Mouse (Mus musculus) cerebellum, postnatal 36 days (tissue): ENCODE measurements around the gene Pus3.
"Not testable (repeated sequence)": the region's sequence is repeated elsewhere in the genome, so short reads cannot be mapped to it uniquely, and the experiment has no call there.

ENCODE experiments used
- DNase-seq, 2 experiments: peaks; one replicate each; pipeline ENCODE4 v3.0.0; 2021 to 2022; ENCODE audit warnings: mixed read lengths in 2 of 2

Gene Pus3

DNA sequence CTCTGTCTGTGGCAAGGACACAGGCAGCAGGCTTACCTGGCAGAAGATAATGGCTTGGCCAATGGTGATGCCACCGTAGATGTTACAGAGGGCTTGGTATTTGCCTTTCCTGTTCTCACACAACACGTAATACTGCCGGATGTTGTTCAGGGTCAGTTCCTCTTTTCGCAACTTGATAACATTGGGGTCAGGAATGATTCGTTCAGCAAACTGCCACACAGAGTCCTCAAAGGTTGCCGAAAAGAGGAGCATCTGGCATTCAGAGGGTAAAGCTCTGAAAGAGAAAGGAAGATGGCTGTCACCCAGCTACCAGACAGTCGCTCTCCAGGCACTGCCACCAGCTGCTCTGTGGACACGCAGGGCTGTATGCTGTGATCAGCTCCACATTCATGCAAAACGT, 11.7 kb upstream of the Pus3 start:
- no peak for DNase-seq

DNA sequence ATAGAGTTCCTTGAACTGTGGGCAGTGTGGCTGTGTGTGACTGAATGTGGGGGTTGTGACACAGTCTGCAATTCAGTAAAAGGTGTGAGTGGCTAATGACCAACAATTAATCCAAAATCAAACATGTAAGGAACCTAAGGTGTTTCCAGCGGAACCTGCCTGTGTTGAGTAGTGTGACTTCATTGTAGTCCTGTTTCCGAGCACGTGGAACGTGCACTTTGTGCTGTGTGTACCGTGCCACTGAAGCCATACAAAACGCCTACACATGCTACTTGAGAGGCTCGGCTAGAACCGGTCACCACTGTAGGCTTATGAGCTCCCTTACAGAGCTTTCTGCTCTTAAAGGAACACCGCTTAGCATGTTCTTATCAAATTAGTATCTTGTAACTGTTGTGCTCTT, 9.9 kb upstream of the Pus3 start:
- DNase-seq: no peak

DNA sequence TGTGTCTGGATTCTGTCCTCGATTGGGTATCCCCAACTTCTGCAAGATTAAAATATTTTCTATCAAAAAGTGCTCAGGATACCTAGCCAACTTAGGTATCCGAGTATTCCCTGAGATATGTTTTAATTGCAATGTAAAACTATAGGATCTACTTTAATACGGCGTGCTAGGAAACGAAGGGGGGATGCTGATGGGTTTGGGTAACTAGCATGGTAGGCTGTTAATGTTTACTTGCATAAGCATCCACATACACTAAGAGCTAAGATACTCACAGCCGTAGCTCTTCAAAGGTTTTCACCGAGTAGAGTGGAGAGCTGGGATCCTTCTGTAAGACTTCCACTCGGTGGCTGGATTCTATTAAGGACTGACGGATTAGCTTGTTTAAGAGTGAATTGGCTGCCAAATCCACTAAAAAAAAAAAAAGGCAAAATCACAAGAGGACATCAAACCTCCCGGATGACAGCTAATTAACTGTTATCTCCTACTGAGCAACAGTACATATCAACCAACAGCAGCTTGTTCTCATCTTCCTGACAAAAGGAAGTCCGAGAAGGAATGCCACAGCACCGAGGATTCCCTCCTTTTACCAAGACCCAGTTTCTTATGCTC, 1.8 kb upstream of the Pus3 start:
- DNase-seq: no peak

DNA sequence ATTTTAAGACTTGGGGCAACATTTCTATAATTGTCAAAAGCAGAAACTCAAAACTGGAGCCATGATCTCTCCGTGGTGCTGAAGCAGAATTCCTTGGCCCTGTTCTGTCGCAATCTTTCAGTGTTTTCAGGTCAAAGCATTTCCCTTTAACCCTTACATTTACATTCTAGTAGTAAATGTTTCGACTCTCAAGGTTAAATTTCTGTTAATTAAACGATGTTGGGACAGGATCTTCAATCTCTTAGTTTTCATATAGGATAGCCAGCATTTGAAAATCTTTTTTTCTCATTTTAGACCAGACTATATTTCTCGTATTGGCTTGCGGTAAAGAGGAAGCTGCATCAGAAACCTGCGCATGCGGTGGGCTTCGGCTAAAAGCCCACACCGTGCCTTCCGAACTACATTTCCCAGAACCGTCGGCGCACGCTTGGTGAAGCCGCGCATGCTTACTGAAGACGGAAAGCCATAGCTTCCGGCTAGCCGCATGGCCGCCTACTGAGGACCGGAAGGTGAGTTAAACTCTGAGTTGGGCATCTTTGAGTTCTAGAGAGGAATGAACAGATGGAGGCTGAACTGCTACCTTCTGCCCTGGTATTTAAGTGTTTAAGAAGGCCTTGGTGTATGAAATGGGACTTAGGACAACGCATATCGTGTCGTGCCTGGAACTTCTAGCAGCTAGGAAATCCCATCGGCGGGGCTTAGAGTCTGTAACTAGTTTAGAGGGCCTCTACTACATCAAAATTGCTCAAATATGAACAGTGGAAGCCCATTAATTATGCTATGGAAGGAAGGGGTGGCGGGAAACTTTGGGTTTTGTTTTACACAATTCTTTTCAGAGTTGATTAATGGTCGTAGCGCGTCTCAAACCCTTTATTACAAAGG, 855 bp downstream of the Pus3 start:
- peak; percentile 79 to 83 for DNase-seq

DNA sequence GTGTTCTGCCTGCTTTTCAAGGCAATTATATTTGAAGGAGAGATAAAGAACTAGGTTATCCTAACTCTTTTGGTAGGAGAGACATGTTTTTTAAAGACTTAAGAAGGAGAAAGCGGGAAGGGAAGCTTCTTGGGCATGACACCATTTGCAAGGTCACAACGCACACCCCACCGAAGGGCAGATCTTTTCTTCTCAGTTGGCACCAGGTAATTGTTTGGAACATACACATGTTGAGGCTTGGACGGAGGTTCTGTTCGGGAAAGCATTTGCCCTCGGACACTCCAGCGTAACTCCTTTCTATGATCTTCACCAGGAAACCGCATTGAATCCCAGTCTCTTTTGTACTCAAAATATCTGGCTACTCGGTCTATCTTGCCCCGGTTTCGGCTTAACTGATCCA, 2.7 kb downstream of the Pus3 start:
- no peak for DNase-seq

DNA sequence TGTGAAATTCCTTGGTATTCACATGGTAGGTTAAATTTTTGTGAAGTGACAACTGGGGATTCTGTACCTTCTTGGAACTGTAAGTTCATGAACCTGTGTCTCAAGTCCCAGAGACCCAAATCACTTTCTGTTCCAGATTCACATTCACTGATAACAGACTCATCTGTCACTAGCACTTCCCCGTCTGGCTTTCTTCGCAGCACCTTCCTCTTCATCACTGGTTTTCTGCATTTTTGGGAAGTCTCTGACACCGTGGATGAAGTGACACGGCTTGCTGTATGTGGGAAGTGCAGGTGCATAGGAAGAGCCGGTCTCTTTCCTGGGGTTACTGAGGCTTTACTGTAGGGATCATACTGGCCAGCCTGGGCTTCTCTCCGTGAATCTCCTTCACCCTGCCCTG, 3.2 kb downstream of the Pus3 start:
- no peak for DNase-seq

DNA sequence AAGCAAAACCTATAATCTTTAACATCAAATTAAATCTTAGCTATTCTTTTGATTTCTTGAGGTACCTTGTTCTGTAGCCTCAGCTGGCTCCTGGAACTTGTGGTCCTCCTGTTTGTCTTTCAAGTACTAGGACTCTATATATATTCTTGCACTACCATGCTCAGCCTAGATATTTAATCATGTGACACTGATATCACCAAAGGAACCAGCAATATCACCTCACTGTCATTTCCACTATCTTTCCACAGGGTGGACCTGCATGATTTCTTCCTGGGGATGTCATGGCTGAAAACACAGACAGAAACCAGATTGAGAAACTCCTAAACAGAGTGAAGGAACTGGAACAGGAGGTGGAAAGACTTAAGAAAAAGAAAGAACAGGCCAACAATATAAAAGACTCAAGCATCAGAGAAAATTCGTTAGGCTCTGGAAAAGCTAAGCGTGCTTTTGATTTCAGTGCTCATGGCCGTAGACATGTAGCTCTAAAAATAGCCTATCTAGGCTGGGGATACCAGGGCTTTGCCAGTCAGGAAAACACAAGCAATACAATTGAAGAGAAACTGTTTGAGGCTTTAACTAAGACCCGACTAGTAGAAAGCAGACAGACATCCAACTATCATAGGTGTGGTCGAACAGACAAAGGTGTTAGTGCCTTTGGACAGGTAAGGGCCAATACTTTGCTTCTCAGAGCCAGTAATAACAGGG, 6.3 kb downstream of the Pus3 start:
- no peak for DNase-seq

DNA sequence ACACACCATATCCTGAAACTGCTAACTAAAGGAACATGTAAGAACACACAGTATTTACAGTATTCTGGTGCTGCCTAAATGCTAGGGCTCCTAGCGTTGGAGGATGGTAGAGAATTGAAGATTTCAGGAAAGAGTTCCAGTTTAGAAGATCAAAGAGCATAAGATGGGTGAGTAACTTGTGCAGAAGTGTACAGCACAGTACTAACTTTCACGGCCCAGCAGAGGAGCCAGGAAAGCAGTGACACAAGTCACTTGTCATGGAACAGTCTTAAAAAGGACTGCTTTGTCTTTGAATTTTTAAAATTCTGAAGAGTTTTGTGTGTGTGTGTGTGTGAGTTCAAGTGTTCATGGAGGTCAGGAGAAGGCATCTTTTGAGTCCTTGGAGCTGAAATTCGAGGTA, 9.6 kb downstream of the Pus3 start:
- DNase-seq: no peak

DNA sequence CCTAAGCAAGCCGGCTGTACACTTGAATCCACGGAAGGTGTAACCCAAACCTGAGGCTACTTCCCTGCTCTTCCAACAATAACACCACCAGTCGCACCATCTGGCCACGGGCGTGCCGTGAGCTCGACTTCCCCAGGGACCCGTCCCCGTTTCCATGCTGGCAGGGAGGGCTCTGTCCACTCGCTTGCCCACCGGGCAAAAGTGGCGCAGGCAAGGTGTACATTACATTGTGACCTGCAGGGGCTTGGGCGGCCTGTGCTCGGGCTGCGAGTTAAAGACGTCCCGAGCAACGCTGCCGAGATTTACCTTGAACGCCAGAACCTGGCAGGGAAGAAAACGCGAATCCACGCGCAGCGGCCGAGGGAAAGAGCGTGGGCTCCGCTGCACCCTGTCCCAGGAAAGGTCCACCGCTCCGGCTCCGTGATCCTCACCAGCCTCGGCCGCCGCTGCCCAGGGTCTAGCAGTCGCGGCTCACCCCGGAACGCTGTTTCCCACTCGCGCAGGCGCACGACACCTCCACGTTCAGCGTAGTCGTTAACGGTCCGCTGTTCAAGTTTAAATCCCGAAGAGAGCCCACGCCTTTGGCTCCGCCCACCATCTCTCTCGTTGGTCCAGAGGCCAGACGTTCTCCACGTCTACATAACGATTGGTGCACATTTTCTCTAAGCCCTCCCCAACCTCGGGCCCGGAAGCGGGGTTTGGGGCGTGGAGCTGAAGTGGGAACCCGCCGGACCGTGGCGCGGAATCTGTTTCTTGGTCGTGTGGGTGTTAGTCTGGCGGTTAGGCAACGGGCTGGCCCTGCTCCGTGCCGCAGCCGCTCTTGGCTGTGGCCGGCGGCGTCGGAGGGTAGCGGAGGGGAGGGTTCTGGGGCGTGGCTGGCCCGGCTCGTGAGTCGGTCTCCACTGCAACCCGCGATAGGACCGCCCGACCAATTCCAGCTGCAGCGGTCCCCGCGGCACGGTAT, 11.5 kb downstream of the Pus3 start, which contains the start of the genes Pate2 and Hyls1:
Gene Pate2 (plus strand): TSS at position 714 of the 964 bp plus-strand sequence.
Gene Hyls1 (minus strand): TSS at position 828 of the 964 bp plus-strand sequence.
- DNase-seq: peak; percentile 92 to 93

DNA sequence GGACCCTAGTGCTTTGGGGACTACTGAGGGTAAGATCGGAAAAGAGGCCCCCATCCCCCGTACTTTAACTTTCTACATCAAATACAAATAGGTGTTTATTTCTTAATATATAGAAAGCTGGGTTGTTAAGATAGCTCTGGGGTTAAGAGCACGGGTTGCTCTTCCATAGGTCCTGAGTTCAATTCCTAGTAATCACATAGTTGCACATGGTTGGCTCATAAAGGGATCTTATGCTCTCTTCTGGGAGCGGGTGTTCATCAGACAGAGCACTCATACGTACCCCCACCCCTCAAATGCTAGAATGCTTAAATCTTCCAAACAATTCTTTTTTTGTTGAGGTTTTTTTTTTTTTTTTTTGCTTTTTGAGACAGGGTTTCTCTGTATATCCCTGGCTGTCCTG, 12.3 kb downstream of the Pus3 start:
- no peak for DNase-seq

DNA sequence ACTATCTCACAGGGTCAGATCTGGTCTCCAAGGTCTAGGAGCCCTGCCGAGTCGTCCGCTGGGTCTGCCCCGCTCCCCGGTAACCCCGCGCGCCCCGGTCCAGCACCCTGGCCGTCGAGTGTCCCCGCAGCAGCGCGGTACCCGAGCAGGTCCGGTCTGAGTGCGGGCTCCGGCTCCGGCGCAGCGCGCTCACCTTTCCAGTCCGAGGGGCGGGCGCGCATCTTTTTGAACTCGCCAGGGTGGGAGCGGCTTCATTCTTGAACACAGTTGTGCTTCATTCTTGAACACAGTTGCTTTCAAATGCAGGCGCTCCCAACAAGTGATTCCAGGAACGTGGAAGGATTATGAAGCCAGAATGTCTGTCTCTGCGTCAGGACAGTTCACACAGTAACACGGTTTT, 16.0 kb downstream of the Pus3 start:
- no peak for DNase-seq

DNA sequence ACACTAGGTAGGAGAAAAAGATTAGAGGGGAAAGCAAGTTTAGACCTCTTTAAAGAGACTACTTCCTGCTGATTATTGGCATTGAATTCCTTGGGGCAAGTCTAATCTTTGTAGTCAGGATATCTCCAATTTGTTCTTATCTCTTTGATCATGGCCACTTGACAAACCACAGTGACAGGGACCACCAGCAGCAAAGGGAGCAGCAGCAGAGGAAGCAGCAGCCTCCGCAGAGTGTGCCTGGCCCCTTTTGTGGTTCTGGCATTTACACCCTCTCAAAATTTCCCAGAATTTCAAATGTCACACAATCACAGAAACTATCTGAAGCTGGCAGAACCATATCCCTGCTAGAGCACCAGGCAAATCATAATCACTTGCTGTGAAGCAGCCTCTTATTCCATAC, 29.3 kb downstream of the Pus3 start:
- no peak for DNase-seq

DNA sequence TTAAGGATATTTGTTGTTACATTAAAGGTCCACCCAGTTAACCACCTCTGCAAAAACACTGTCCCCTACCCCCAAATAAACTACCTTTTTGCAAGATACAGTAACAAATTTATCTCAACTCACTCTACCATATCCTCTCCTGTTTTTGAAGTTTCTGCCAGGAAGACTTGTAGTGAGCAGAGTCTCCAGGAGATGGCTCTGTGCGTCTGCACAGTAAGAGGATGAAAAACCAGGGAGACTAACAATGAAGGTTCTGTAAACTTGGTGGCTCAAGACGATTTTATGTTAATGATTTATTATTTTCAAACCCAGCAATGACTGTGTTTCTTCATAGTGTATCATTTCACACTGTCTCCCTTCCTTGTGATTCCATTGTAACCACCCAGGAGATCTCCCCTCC, 34.5 kb downstream of the Pus3 start:
- DNase-seq: no peak

DNA sequence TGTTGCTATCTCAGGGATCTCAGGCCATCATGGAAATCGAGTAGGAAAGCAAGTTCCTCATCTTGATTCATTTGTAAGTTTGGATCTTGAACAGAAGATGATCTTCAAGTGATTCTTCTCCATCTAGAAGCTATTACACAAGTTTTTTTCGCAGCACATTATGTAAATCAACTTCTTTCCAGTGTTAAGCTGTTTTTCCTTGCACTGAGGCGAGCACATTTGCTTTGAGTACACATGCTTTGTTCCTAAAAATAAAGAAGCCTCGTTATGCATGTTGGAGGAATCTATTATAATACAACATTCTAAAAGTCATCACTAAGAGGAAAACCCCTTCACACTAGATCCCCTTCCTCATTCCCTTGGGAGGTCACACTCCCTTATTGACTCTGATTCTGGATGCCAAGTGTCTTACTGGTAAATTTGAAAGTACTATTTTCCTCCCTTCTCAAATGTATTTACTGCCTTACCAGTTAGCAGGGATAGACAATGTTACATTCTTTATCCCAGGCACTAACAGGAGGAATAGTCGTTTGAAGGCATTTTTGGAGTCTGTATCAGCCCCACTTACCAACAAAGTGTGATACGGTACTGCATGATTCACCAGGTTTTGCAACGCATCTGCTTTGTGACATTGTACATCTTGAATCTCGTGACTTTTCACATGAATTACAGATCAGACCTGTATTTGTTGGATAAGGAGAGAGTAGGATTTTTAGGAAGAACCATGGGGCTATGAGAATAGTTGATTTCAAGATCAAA, 49.4 kb downstream of the Pus3 start:
- no peak for DNase-seq

DNA sequence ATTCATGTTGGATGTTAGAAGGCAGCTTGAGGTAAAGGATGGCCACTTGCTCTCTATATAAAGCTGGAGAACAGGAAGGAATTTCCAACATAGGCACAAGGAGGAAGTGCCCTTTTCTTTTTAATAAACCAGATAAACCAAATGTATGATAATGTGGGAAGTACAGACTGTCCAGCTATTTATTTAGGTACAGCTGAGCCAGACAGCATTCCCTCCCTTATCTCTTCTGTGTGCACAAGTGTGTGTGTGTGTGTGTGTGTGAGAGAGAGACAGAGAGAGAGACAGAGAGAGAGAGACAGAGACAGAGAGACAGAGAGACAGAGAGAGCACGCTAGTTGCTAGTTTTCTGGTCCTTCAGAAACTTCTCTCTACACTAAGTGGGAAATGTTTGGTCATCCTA, 53.4 kb downstream of the Pus3 start, which contains the start of gene Pate4:
Gene Pate4 (minus strand): TSS at position 101 of the 400 bp plus-strand sequence.
- no peak for DNase-seq

DNA sequence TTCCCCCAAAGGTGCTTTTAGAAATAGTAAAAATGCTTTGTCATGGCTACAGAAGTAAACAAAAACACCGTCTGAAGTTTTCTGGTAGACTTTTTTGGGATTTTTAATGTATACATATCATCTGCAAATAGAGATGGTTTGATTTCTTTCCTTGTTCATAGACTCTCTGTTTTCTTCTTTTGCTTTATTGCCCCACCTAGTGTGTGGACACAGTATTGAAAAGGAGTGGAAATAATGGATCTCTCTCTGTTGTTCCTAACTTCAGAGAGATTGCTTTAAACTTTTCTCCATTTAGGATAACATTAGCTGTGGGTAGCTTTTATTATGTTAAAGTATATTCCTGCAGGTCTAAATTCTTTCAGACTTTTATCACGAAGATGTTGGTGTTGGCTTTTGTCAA, 55.6 kb downstream of the Pus3 start:
- no peak for DNase-seq

DNA sequence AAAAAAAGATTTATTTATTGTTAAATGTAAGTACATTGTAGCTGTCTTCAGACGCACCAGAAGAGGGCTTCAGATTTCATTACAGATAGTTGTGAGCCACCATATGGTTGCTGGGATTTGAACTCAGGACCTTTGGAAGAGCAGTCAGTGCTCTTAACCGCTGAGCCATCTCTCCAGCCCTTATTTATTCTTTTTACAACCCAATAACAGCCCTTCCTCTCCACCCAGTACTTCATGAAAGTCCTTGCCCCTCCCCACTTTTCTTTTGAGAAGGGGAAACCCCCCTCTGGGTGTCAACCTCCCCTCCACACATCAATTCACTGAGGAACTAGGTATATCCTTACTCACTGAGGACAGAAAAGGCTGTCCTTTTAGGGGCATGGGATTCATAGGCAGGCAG, 58.4 kb downstream of the Pus3 start:
- DNase-seq: not testable (repeated sequence)
